21 mouse cellular contexts compared by ENCODE assay signal in the genomic region with DNA sequence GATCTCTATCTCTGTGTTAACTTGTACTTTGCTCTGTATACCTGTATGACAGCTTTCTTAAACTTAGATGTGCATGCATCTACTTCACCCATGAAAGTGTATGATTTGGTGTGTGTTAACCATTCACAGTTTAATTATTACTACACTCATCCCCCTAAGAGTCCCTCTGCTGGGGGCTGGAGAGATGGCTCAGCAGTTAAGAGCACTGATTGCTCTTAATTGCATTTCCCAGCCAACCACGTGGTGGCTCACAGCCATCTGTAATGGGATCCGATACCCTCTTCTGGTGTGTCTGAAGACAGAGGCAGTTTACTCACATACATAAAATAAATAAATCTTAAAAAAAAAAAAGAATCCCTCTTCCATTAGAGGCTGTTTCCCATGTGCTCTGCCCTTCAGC.
A peak's percentile ranks its signal among the peaks of the same experiment; 100 is the strongest.
DNase-seq lines count a peak whose midpoint lies in the region; ATAC-seq lines count a peak whose summit lies in the region.
"Had no signal": no experiment of that assay in that cellular context is flagged by ENCODE, and none has a peak within 500 bp of the region (broad histone marks: within the 10 kb centered on the region; RNA-seq: fewer than 3 reads in every experiment).

No protein-coding gene starts in this region.

- no peak overlapping the region for H3K27ac ChIP-seq in hindbrain, embryonic 13.5 days
- H3K27ac ChIP-seq in hindbrain, embryonic 11.5 days (ENCODE audit: low read depth, low read length): no peak overlapping the region
- H3K27ac ChIP-seq in neural tube, embryonic 14.5 days (ENCODE audit: low read depth, low read length): no peak overlapping the region
- H3K27ac ChIP-seq in neural tube, embryonic 15.5 days (replicated peaks): no peak overlapping the region
- H3K27ac ChIP-seq: gastrocnemius, adult 2 months; heart, embryonic 10.5 days; limb, embryonic 10.5 days; stomach, embryonic 15.5 days had no signal

- no peaks in the 10 kb centered on the region for H3K27me3 ChIP-seq in hindbrain, embryonic 13.5 days
- no peaks in the 10 kb centered on the region for H3K27me3 ChIP-seq in hindbrain, embryonic 11.5 days (ENCODE audit: control insufficient read depth, insufficient read depth, low read length)
- H3K27me3 ChIP-seq in neural tube, embryonic 14.5 days (ENCODE audit: control insufficient read depth, insufficient read depth, low read length): no peaks in the 10 kb centered on the region
- H3K27me3 ChIP-seq in neural tube, embryonic 15.5 days (replicated peaks): no peaks in the 10 kb centered on the region
- H3K27me3 ChIP-seq: stomach, embryonic 15.5 days had no signal

- H3K36me3 ChIP-seq in hindbrain, embryonic 13.5 days: peaks cover 42% of the 10 kb centered on the region
- no peaks in the 10 kb centered on the region for H3K36me3 ChIP-seq in hindbrain, embryonic 11.5 days (ENCODE audit: control insufficient read depth, insufficient read depth, low read length)
- H3K36me3 ChIP-seq in neural tube, embryonic 14.5 days (ENCODE audit: control insufficient read depth, insufficient read depth, low read length): 0 out of 2 replicates have a peak, but pooled peaks cover 2% of the 10 kb centered on the region
- peaks cover 29% of the 10 kb centered on the region for H3K36me3 ChIP-seq in neural tube, embryonic 15.5 days
- H3K36me3 ChIP-seq: heart, embryonic 10.5 days had no signal

- ATAC-seq in hindbrain, embryonic 13.5 days (ENCODE audit: low FRiP score): 0 out of 2 replicates have a peak, but pooled peaks have one; percentile 68
- ATAC-seq in hindbrain, embryonic 11.5 days (ENCODE audit: low FRiP score): no peak
- peak; percentile 75; the same call in 1 of the 2 replicates for ATAC-seq in neural tube, embryonic 14.5 days (ENCODE audit: low read depth)
- no peak for ATAC-seq in neural tube, embryonic 15.5 days (ENCODE audit: low FRiP score)
- ATAC-seq: hindbrain, embryonic 16.5 days; intestine, postnatal 0 days; liver, postnatal 0 days had no signal

- intact Hi-C loops in heart, postnatal 25 days (cut with DNase I): no loop called here

- WGBS in hindbrain, embryonic 13.5 days: 47% methylated on average over 2 of the region's 2 CpGs
- WGBS in hindbrain, embryonic 11.5 days: 72% methylated on average over 2 of the region's 2 CpGs
- WGBS in neural tube, embryonic 14.5 days: 11% methylated on average over 2 of the region's 2 CpGs
- WGBS in neural tube, embryonic 15.5 days: 18% methylated on average over 2 of the region's 2 CpGs

- H3K4me2 ChIP-seq in hindbrain, embryonic 13.5 days: no peak overlapping the region
- H3K4me2 ChIP-seq in hindbrain, embryonic 11.5 days (replicated peaks; ENCODE audit: low read depth, low read length): no peak overlapping the region
- H3K4me2 ChIP-seq in neural tube, embryonic 14.5 days (ENCODE audit: low read depth, low read length): no peak overlapping the region
- no peak overlapping the region for H3K4me2 ChIP-seq in neural tube, embryonic 15.5 days
- H3K4me2 ChIP-seq: stomach, embryonic 15.5 days had no signal

- H3K4me3 ChIP-seq in hindbrain, embryonic 13.5 days: no peak overlapping the region
- H3K4me3 ChIP-seq in hindbrain, embryonic 11.5 days (ENCODE audit: low read depth, low read length): no peak overlapping the region
- no peak overlapping the region for H3K4me3 ChIP-seq in neural tube, embryonic 14.5 days (ENCODE audit: low read depth, low read length)
- H3K4me3 ChIP-seq in neural tube, embryonic 15.5 days (replicated peaks): no peak overlapping the region
- H3K4me3 ChIP-seq: gastrocnemius, adult 2 months; heart, embryonic 10.5 days; limb, embryonic 10.5 days; megakaryocyte, embryonic 14.5 days; stomach, embryonic 15.5 days had no signal

- no peaks in the 10 kb centered on the region for H3K4me1 ChIP-seq in hindbrain, embryonic 13.5 days (replicated peaks)
- H3K4me1 ChIP-seq in hindbrain, embryonic 11.5 days (replicated peaks; ENCODE audit: control insufficient read depth, insufficient read depth, low read length): no peaks in the 10 kb centered on the region
- H3K4me1 ChIP-seq in neural tube, embryonic 14.5 days (ENCODE audit: control insufficient read depth, insufficient read depth, low read length): no peaks in the 10 kb centered on the region
- 0 out of 2 replicates have a peak, but pooled peaks cover 5% of the 10 kb centered on the region for H3K4me1 ChIP-seq in neural tube, embryonic 15.5 days
- H3K4me1 ChIP-seq: heart, embryonic 10.5 days; limb, embryonic 10.5 days; megakaryocyte, embryonic 14.5 days; stomach, embryonic 15.5 days had no signal

- H3K9me3 ChIP-seq in hindbrain, embryonic 13.5 days: no peaks in the 10 kb centered on the region
- H3K9me3 ChIP-seq in hindbrain, embryonic 11.5 days (ENCODE audit: control insufficient read depth, low read length): no peaks in the 10 kb centered on the region
- no peaks in the 10 kb centered on the region for H3K9me3 ChIP-seq in neural tube, embryonic 14.5 days (ENCODE audit: control insufficient read depth, low read length)
- H3K9me3 ChIP-seq in neural tube, embryonic 15.5 days (replicated peaks): no peaks in the 10 kb centered on the region
- H3K9me3 ChIP-seq: heart, embryonic 10.5 days; limb, embryonic 10.5 days; megakaryocyte, embryonic 14.5 days; stomach, embryonic 15.5 days had no signal

- DNase-seq in hindbrain, embryonic 11.5 days (ENCODE audit: low spot score): no peak
- peak; percentile 33 for DNase-seq in kidney, postnatal 10 days
- no peak for DNase-seq in kidney, postnatal 36 days
- no peak for DNase-seq in heart, postnatal 25 days (ENCODE audit: low spot score)
- DNase-seq: B cell, adult 2 months; cerebellum, adult 2 months; cerebellum, postnatal 36 days; gastrocnemius, adult 2 months; layer of hippocampus, adult 9-11 months; liver, postnatal 0 days; lung, postnatal 14 days; thymus, adult 2 months had no signal

- no peak overlapping the region for H3K9ac ChIP-seq in hindbrain, embryonic 13.5 days
- no peak overlapping the region for H3K9ac ChIP-seq in hindbrain, embryonic 11.5 days (ENCODE audit: low read depth, low read length)
- H3K9ac ChIP-seq in neural tube, embryonic 14.5 days (replicated peaks; ENCODE audit: low read depth, low read length): no peak overlapping the region
- H3K9ac ChIP-seq in neural tube, embryonic 15.5 days (replicated peaks): no peak overlapping the region
- H3K9ac ChIP-seq: liver, postnatal 0 days; stomach, embryonic 15.5 days had no signal

Comparison
In these comparisons a context has a peak if more than half of its experiments do, and no peak if none do; other contexts are left out.
1. ATAC-seq: peak in hindbrain, embryonic 13.5 days (single experiment) and neural tube, embryonic 14.5 days (single experiment); none in hindbrain, embryonic 11.5 days (single experiment) and neural tube, embryonic 15.5 days (single experiment).